Comparison of ENCODE assay signal across 14 mouse cellular contexts in genomic region chr4:137540356-137540755, GRCm38 (mm10). TPM values are rescaled to one million over a fixed set of nuclear protein-coding genes. Genes with fewer than 3 reads are reported as not detected.
DNase-seq lines count a peak whose midpoint lies in the region; ATAC-seq and TF ChIP-seq lines count a peak whose summit lies in the region.
"Had no signal": no experiment of that assay in that cellular context is flagged by ENCODE, and none has a peak within 500 bp of the region (broad histone marks: within the 10 kb centered on the region; RNA-seq: fewer than 3 reads in every experiment).

No protein-coding gene starts in this region.

- H3K4me2 ChIP-seq in lung, postnatal 0 days (replicated peaks; ENCODE audit: low read depth, low read length): no peak overlapping the region

- no peak overlapping the region for H3K4me3 ChIP-seq in liver, adult 2 months (ENCODE audit: insufficient read depth, low read depth, low read length)
- H3K4me3 ChIP-seq in lung, postnatal 0 days (ENCODE audit: low read depth, low read length): no peak overlapping the region
- H3K4me3 ChIP-seq: layer of hippocampus, adult 2 months had no signal

- WGBS in liver, adult 2 months: 28% methylated on average over 14 of the region's 14 CpGs
- 75% methylated on average over 13 of the region's 14 CpGs for WGBS in lung, postnatal 0 days

- peak; percentile 54 for DNase-seq in liver, adult 2 months (ENCODE audit: extremely low read depth, low read depth, low spot score)
- DNase-seq in liver: no peak
- DNase-seq in Muller cell, postnatal 12 days (ENCODE audit: inconsistent ontology term): peak; percentile 50
- DNase-seq in gonadal fat pad, adult 2 months (ENCODE audit: low read depth): peak; percentile 30
- DNase-seq in kidney, postnatal 4 days: peak; percentile 64 to 73
- DNase-seq in lung, postnatal 0 days (ENCODE audit: low spot score): no peak
- DNase-seq: thymus, adult 18-20 months had no signal

- no peak overlapping the region for H3K27ac ChIP-seq in liver, adult 2 months (replicated peaks; ENCODE audit: insufficient read depth, low read depth, low read length)
- no peak overlapping the region for H3K27ac ChIP-seq in lung, postnatal 0 days (ENCODE audit: low read length)
- H3K27ac ChIP-seq: layer of hippocampus, adult 2 months had no signal

- H3K79me2 ChIP-seq in liver, adult 2 months (ENCODE audit: control insufficient read depth, insufficient read depth, low read length): no peaks in the 10 kb centered on the region

- no peaks in the 10 kb centered on the region for H3K36me3 ChIP-seq in liver, adult 2 months (ENCODE audit: control insufficient read depth, insufficient read depth, low read length)
- H3K36me3 ChIP-seq in lung, postnatal 0 days (ENCODE audit: insufficient read depth, low read length): peaks cover 43% of the 10 kb centered on the region

- ATAC-seq in CD4-positive, CD25-positive, alpha-beta regulatory T cell, adult 4 months: no peak
- ATAC-seq in lung, postnatal 0 days: no peak
- ATAC-seq: Patski had no signal

- H3K27me3 ChIP-seq in liver, adult 2 months (ENCODE audit: control insufficient read depth, insufficient read depth, low read length): no peaks in the 10 kb centered on the region
- H3K27me3 ChIP-seq in lung, postnatal 0 days (replicated peaks; ENCODE audit: insufficient read depth, low read length): no peaks in the 10 kb centered on the region
- H3K27me3 ChIP-seq: Patski had no signal

- H3K9me3 ChIP-seq in lung, postnatal 0 days (ENCODE audit: low read length): no peaks in the 10 kb centered on the region

- no peak for TF ChIP-seq EP300 in lung, postnatal 0 days (IDR thresholded peaks at IDR 0.05)

- no peaks in the 10 kb centered on the region for H3K4me1 ChIP-seq in liver, adult 2 months (ENCODE audit: control insufficient read depth, insufficient read depth, low read length)
- H3K4me1 ChIP-seq in lung, postnatal 0 days (ENCODE audit: insufficient read depth, low read depth, low read length): no peaks in the 10 kb centered on the region

- H3K9ac ChIP-seq in liver, adult 2 months (ENCODE audit: low read depth, low read length): no peak overlapping the region
- H3K9ac ChIP-seq in lung, postnatal 0 days (replicated peaks; ENCODE audit: low read depth): no peak overlapping the region

- no peak for TF ChIP-seq CTCF in liver, adult 2 months (IDR thresholded peaks at IDR 0.05; ENCODE audit: low read depth, low read length)
- TF ChIP-seq CTCF in lung, postnatal 0 days (IDR thresholded peaks at IDR 0.05): no peak

- TF ChIP-seq POLR2A in liver, adult 2 months (IDR thresholded peaks at IDR 0.05; ENCODE audit: extremely low read depth, insufficient read depth, low read length): no peak

RNA-seq across cellular contexts. Expression of gene Ldlrad2, which starts 34.0 kb away (rescaled TPM):
- not detected in 2 replicates for total RNA-seq in liver, adult 2 months (2014; rRNA removed)
- polyA plus RNA-seq in liver, adult 2 months (2012; rRNA removed): not detected in 2 replicates
- 1.4 TPM in 1 of 2 replicates, not detected in the other for polyA plus RNA-seq in gonadal fat pad, adult 2 months (2012; rRNA removed)
- polyA plus RNA-seq in CD4-positive, CD25-positive, alpha-beta regulatory T cell, adult 4 months (2017; shearing (Covaris generic)): not detected
- 0.54 TPM in 1 of 2 replicates, not detected in the other for polyA plus RNA-seq in lung, postnatal 0 days (2015; fragmentation: Nextera tagmentation; extraction: Ambion mirVana)
- total RNA-seq: layer of hippocampus, adult 2 months; megakaryocyte, adult 5-6 weeks had no signal
- polyA plus RNA-seq: heart, postnatal 0 days; limb, embryonic 11.5 days; neural tube, embryonic 11.5 days; Patski had no signal

RNA-seq across cellular contexts. Expression of gene Usp48, which starts 53.2 kb away (rescaled TPM):
- total RNA-seq in liver, adult 2 months (2014; rRNA removed): 19.6 and 24.7 TPM in 2 replicates
- 15.1 and 21.8 TPM in 2 replicates for polyA plus RNA-seq in liver, adult 2 months (2012; rRNA removed)
- 68.5 and 70.7 TPM in 2 replicates for polyA plus RNA-seq in gonadal fat pad, adult 2 months (2012; rRNA removed)
- 10 to 100 TPM; 41.9 to 62.2 TPM for polyA plus RNA-seq in CD4-positive, CD25-positive, alpha-beta regulatory T cell, adult 4 months (2017; shearing (Covaris generic))
- polyA plus RNA-seq in lung, postnatal 0 days (2015; fragmentation: Nextera tagmentation; extraction: Ambion mirVana): 30.9 and 35.9 TPM in 2 replicates

Comparison
In these comparisons a context has a peak if more than half of its experiments do, and no peak if none do; other contexts are left out.
1. DNase-seq: peak in liver, adult 2 months (single experiment), Muller cell, postnatal 12 days (single experiment), gonadal fat pad, adult 2 months (single experiment) and kidney, postnatal 4 days (2 of 2); none in liver (single experiment) and lung, postnatal 0 days (single experiment).